In genomic region chr13:110023031-110023430, GRCm38 (mm10) we compare ENCODE assay signal across 8 mouse cellular contexts.
DNase-seq lines count a peak whose midpoint lies in the region; ATAC-seq lines count a peak whose summit lies in the region.

No protein-coding gene starts in this region.

- intact Hi-C loops in left cerebral cortex, postnatal 4 days (cut with DNase I), result no loop called here

- DNase-seq in cerebellum, adult 8-10 months, result no peak
- DNase-seq in left cerebral cortex, postnatal 4 days, result peak; percentile 23
- DNase-seq in left cerebral cortex, adult 8-10 months (ENCODE audit: low spot score in 2 of 2), result no peak
- DNase-seq in T-cell, adult 2 months (ENCODE audit: low spot score), result peak; percentile 2
- DNase-seq in lung, postnatal 10 days, result peak; percentile 6
- DNase-seq in layer of hippocampus, adult 8-10 months (ENCODE audit: low spot score in 2 of 2), result no peak
- DNase-seq in adrenal gland, postnatal 4 days (ENCODE audit: low spot score in 2 of 2), result no peak

- peak; percentile 33; the same call in 1 of the 2 replicates for ATAC-seq in cerebellum, adult (ENCODE audit: insufficient number of reproducible peaks, low FRiP score, low TSS enrichment)

Comparison
In these comparisons a context has a peak if more than half of its experiments do, and no peak if none do; other contexts are left out.
1. DNase-seq: peak in left cerebral cortex, postnatal 4 days (single experiment), T-cell, adult 2 months (single experiment) and lung, postnatal 10 days (single experiment); none in cerebellum, adult 8-10 months (single experiment), left cerebral cortex, adult 8-10 months (0 of 2), layer of hippocampus, adult 8-10 months (0 of 2) and adrenal gland, postnatal 4 days (0 of 2).